Mouse (Mus musculus) myocyte (in vitro differentiated cells): Measurements from ENCODE around the gene Anapc11. TPM values are rescaled to one million over a fixed set of nuclear protein-coding genes. Genes with fewer than 3 reads are reported as not detected.

Experiments used
- H3K27me3 ChIP-seq: one replicate; pipeline ENCODE4 v1.6.1; 2011; ENCODE audit not compliant: control insufficient read depth, insufficient read depth, insufficient read length
- H3K36me3 ChIP-seq: one replicate; pipeline ENCODE4 v1.6.1; 2011; ENCODE audit not compliant: control insufficient read depth, insufficient read depth
- H3K4me2 ChIP-seq: one replicate; pipeline ENCODE4 v1.6.1; 2011; ENCODE audit warnings: low read depth, control low read depth
- H3K4me3 ChIP-seq: one replicate; pipeline ENCODE4 v1.5.1; 2011; ENCODE audit warnings: mild to moderate bottlenecking, control low read depth, moderate library complexity
- H3K79me2 ChIP-seq: one replicate; pipeline ENCODE4 v1.6.1; 2011; ENCODE audit not compliant: control insufficient read depth, insufficient read depth
- H3ac ChIP-seq: one replicate; pipeline ENCODE4 v1.6.1; 2011; ENCODE audit not compliant: control insufficient read depth, insufficient read length
- CEBPB ChIP-seq: IDR thresholded peaks from 2 replicates; pipeline ENCODE4 v1.6.1; 2011; ENCODE audit warnings: mild to moderate bottlenecking, moderate library complexity; ENCODE audit not compliant: poor library complexity, insufficient read depth, severe bottlenecking
- E2F4 ChIP-seq: IDR thresholded peaks from one replicate; pipeline ENCODE4 v1.6.1; 2011; ENCODE audit warnings: mild to moderate bottlenecking, control low read depth, moderate library complexity; ENCODE audit not compliant: insufficient read depth
- MAX ChIP-seq: IDR thresholded peaks from one replicate; pipeline ENCODE4 v1.6.1; 2011; ENCODE audit warnings: low read depth, mild to moderate bottlenecking, control low read depth
- MYOD1 ChIP-seq, 3 experiments: IDR thresholded peaks; one replicate each; pipeline ENCODE4 v1.6.1; 2011; ENCODE audit warnings: control low read depth in 2 of 3, low read depth in 2 of 3, mild to moderate bottlenecking in 2 of 3, moderate library complexity in 1 of 3; ENCODE audit not compliant: insufficient read length in 2 of 3, control insufficient read depth in 1 of 3
- MYOG ChIP-seq, 3 experiments: IDR thresholded peaks; one replicate each; pipeline ENCODE4 v1.6.1; 2011; ENCODE audit warnings: control low read depth in 2 of 3, low read depth in 2 of 3, mild to moderate bottlenecking in 2 of 3; ENCODE audit not compliant: insufficient read length in 2 of 3, control insufficient read depth in 1 of 3, insufficient read depth in 1 of 3
- POLR2A ChIP-seq: IDR thresholded peaks from one replicate; pipeline ENCODE4 v1.6.1; 2011; ENCODE audit warnings: low read depth, mild to moderate bottlenecking, control low read depth, moderate library complexity; ENCODE audit not compliant: insufficient read length
- POLR2AphosphoS2 ChIP-seq: IDR thresholded peaks from one replicate; pipeline ENCODE4 v1.6.1; 2011; ENCODE audit warnings: low read depth, control low read depth; ENCODE audit not compliant: insufficient read length
- REST ChIP-seq: IDR thresholded peaks from one replicate; pipeline ENCODE4 v1.6.1; 2011; ENCODE audit warnings: mild to moderate bottlenecking, control low read depth, moderate library complexity; ENCODE audit not compliant: insufficient read depth, insufficient read length
- SRF ChIP-seq: IDR thresholded peaks from one replicate; pipeline ENCODE4 v1.6.1; 2011; ENCODE audit warnings: low read depth; ENCODE audit not compliant: control insufficient read depth, insufficient read length
- TCF12 ChIP-seq: IDR thresholded peaks from one replicate; pipeline ENCODE4 v1.6.1; 2011; ENCODE audit warnings: mild to moderate bottlenecking, control low read depth; ENCODE audit not compliant: poor library complexity, insufficient read depth, severe bottlenecking
- TCF3 ChIP-seq: IDR thresholded peaks from one replicate; pipeline ENCODE4 v1.6.1; 2011; ENCODE audit warnings: low read depth, control low read depth; ENCODE audit not compliant: insufficient read length
- USF1 ChIP-seq: IDR thresholded peaks from one replicate; pipeline ENCODE4 v1.6.1; 2011; ENCODE audit warnings: low read depth, mild to moderate bottlenecking, control low read depth, moderate library complexity
- polyA plus RNA-seq: library from polyadenylated mRNA; unstranded; fragments of >200 nt; fragmentation: generic; extraction: Trizol; gene quantifications from one replicate; pipeline ENCODE4 v1.2.1, GENCODE M21; 2012; ENCODE audit warnings: missing spikeins

Gene Anapc11
- polyA plus RNA-seq, 1 experiment = 184 TPM

GRCm38 (mm10) chr11:120613481-120613972, 15.3 kb downstream of the Anapc11 start:
- Histone ChIP-seq H3K36me3 (peaks cover 21% of the 10 kb centered on the region), H3K27me3 (no peaks in the 10 kb centered on the region)
- TF ChIP-seq TCF3 = no peak
- no peak for TF ChIP-seq REST
- TF ChIP-seq POLR2AphosphoS2 = no peak
- no peak for TF ChIP-seq TCF12
- TF ChIP-seq CEBPB = no peak
- TF ChIP-seq POLR2A = no peak
- no peak for TF ChIP-seq USF1
- TF ChIP-seq E2F4 = no peak
- no peak for TF ChIP-seq SRF
- no peak for TF ChIP-seq MAX
- no peak for TF ChIP-seq MYOG (IDR thresholded peaks at IDR 0.05; ENCODE audit: control insufficient read depth in 1 of 3, insufficient read depth in 1 of 3, insufficient read length in 2 of 3, low read depth in 2 of 3)
- TF ChIP-seq MYOD1 (IDR thresholded peaks at IDR 0.05; ENCODE audit: control insufficient read depth in 1 of 3, insufficient read length in 2 of 3, low read depth in 2 of 3) = no peak

GRCm38 (mm10) chr11:120613976-120614375, 15.8 kb downstream of the Anapc11 start:
- TF ChIP-seq REST (no peak), POLR2A (no peak), MYOG (IDR thresholded peaks at IDR 0.05; ENCODE audit: control insufficient read depth in 1 of 3, insufficient read depth in 1 of 3, insufficient read length in 2 of 3, low read depth in 2 of 3) (no peak), TCF12 (no peak), E2F4 (no peak)
- peaks cover 23% of the 10 kb centered on the region for H3K36me3 ChIP-seq
- H3K4me3 ChIP-seq = no peak overlapping the region
- H3K4me2 ChIP-seq = no peak overlapping the region
- peaks cover 34% of the 10 kb centered on the region for H3K79me2 ChIP-seq
- H3ac ChIP-seq = no peak overlapping the region
- H3K27me3 ChIP-seq = no peaks in the 10 kb centered on the region

More at GRCm38 (mm10) chr11:120613481-120613972, 15.3 kb downstream of the Anapc11 start:
- no peak overlapping the region for H3K4me2 ChIP-seq
- peaks cover 34% of the 10 kb centered on the region for H3K79me2 ChIP-seq
- no peak overlapping the region for H3ac ChIP-seq
- no peak overlapping the region for H3K4me3 ChIP-seq

- Histone ChIP-seq H3K4me3 (peak overlapping the region; percentile 65), H3K36me3 (peaks cover 29% of the 10 kb centered on the region), H3K79me2 (peaks cover 34% of the 10 kb centered on the region), H3K4me2 (peak overlapping the region; percentile 82), H3K27me3 (no peaks in the 10 kb centered on the region), H3ac (no peak overlapping the region)
- no peak for TF ChIP-seq POLR2AphosphoS2
- no peak for TF ChIP-seq SRF
- no peak for TF ChIP-seq E2F4
- TF ChIP-seq TCF12 = no peak
- no peak for TF ChIP-seq POLR2A
- TF ChIP-seq USF1 = no peak
- no peak for TF ChIP-seq CEBPB
- no peak for TF ChIP-seq MYOG (IDR thresholded peaks at IDR 0.05; ENCODE audit: control insufficient read depth in 1 of 3, insufficient read depth in 1 of 3, insufficient read length in 2 of 3, low read depth in 2 of 3)
- no peak for TF ChIP-seq MAX
- no peak for TF ChIP-seq REST
- no peak for TF ChIP-seq TCF3
- TF ChIP-seq MYOD1 (IDR thresholded peaks at IDR 0.05; ENCODE audit: control insufficient read depth in 1 of 3, insufficient read length in 2 of 3, low read depth in 2 of 3) = no peak
Observed at GRCm38 (mm10) chr11:120615167-120615566, 16.9 kb downstream of the Anapc11 start.

GRCm38 (mm10) chr11:120615606-120616203, 17.5 kb downstream of the Anapc11 start:
- Histone ChIP-seq H3ac (no peak overlapping the region), H3K36me3 (peaks cover 29% of the 10 kb centered on the region), H3K79me2 (peaks cover 34% of the 10 kb centered on the region), H3K27me3 (no peaks in the 10 kb centered on the region), H3K4me3 (peak overlapping the region; percentile 65), H3K4me2 (peak overlapping the region; percentile 82)
- TF ChIP-seq MAX (no peak), REST (no peak), CEBPB (no peak), MYOD1 (IDR thresholded peaks at IDR 0.05; ENCODE audit: control insufficient read depth in 1 of 3, insufficient read length in 2 of 3, low read depth in 2 of 3) (no peak), MYOG (IDR thresholded peaks at IDR 0.05; ENCODE audit: control insufficient read depth in 1 of 3, insufficient read depth in 1 of 3, insufficient read length in 2 of 3, low read depth in 2 of 3) (peak in 1 of 3 experiments; percentile 26), E2F4 (no peak)

GRCm38 (mm10) chr11:120616617-120617294, 18.5 kb downstream of the Anapc11 start:
- H3K4me2 ChIP-seq = peak overlapping the region; percentile 82
- no peak for TF ChIP-seq USF1
- TF ChIP-seq REST = no peak
- TF ChIP-seq POLR2A = no peak
- no peak for TF ChIP-seq TCF3
- no peak for TF ChIP-seq CEBPB
- TF ChIP-seq MAX = no peak
- no peak for TF ChIP-seq MYOG (IDR thresholded peaks at IDR 0.05; ENCODE audit: control insufficient read depth in 1 of 3, insufficient read depth in 1 of 3, insufficient read length in 2 of 3, low read depth in 2 of 3)
- no peak for TF ChIP-seq E2F4
- no peak for TF ChIP-seq POLR2AphosphoS2
- TF ChIP-seq TCF12 = no peak
- no peak for TF ChIP-seq SRF
- no peak for TF ChIP-seq MYOD1 (IDR thresholded peaks at IDR 0.05; ENCODE audit: control insufficient read depth in 1 of 3, insufficient read length in 2 of 3, low read depth in 2 of 3)
- no peaks in the 10 kb centered on the region for H3K27me3 ChIP-seq
- peaks cover 34% of the 10 kb centered on the region for H3K79me2 ChIP-seq
- peaks cover 26% of the 10 kb centered on the region for H3K36me3 ChIP-seq
- peak overlapping the region; percentile 13 for H3ac ChIP-seq
- H3K4me3 ChIP-seq = peak overlapping the region; percentile 65
